Mouse (Mus musculus): ENCODE measurements at regions not wholly inside any gene's neighbourhood (a gene's known extent, or its start where the extent isn't known, plus 50 kb on each side); places are given as distances from the start of the nearest gene placed in this dataset.

DNA sequence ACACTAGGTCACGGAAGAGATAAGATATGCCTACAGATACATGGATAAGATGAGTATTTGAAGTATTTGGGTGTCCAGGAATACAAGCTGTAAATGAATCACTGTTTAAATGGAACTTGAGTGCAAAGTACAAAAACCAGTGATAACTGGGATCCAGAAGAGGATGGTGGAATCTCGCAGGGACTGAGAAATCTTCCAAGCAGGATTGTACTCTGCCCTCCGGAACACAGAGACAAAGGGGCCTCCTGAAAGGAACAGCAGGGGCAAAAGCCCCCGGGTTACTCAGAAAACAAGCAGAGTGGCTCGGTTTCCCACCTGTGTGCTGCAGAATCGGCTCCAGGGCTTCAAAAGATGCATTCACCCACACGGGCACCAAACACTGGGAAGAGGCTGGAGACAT lies 55.2 kb upstream of the Dab2 start:
- H3K27me3 ChIP-seq (replicated peaks), result no peaks in the 10 kb centered on the region
- H3K4me2 ChIP-seq (replicated peaks), result no peak overlapping the region
- H3K27ac ChIP-seq, result no peak overlapping the region
- no peaks in the 10 kb centered on the region for H3K9me3 ChIP-seq
- H3K4me1 ChIP-seq (replicated peaks), result no peaks in the 10 kb centered on the region
- no peaks in the 10 kb centered on the region for H3K36me3 ChIP-seq
- no peak overlapping the region for H3K4me3 ChIP-seq (replicated peaks)
- peak; percentile 87 for ATAC-seq
- 53% methylated on average over 7 of the region's 7 CpGs for WGBS
- H3K9ac ChIP-seq, result no peak overlapping the region

DNA sequence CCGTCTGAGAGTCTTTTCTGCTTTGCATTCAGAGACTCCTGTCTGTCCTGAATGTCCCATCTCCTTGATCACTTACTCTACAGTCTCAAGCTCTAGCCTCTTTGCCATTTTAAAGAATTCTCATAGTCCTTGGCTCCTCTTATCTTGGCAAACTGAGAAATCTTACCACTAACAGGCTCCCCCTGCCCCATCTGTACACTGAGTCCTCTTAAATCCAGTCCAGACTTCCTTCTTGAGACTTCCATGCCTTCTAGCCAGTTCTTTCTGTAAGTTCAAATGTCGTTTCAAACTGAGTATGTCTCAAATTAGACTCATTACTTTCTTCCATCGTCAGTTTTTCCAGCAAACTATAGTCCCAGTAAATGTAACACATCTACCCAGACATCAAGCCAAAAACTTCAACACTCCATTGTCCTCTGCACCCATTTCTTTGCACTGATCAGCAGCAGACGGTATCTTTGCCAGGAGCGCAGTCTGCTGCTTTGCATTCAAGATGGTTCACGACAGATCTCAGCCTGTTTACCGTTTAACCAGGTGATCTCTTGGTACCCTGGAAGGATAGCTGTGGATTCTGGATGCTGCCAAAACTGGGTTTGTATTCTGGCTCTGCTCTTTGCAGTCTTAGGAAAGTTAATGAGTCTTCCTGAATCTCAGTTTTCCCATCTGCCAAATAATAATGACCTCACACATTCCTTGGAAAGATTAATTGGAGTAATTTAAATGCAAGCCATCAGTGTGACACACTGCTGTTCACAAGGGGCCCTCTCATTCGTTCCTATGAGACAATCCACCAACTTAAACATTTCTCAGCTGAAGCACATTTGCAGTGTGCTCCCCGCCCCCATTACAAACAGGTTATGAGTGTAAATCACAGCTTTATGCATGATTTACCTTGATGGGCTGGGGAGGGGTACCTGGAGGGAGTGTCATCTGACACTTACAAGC lies 53.4 kb upstream of the Dab2 start:
- no peak overlapping the region for H3K4me2 ChIP-seq (replicated peaks)
- H3K4me1 ChIP-seq (replicated peaks), result no peaks in the 10 kb centered on the region
- H3K27me3 ChIP-seq (replicated peaks), result no peaks in the 10 kb centered on the region
- H3K4me3 ChIP-seq (replicated peaks), result no peak overlapping the region
- WGBS, result 63% methylated on average over 9 of the region's 9 CpGs
- no peak overlapping the region for H3K9ac ChIP-seq
- no peaks in the 10 kb centered on the region for H3K9me3 ChIP-seq
- H3K36me3 ChIP-seq, result no peaks in the 10 kb centered on the region
- no peak overlapping the region for H3K27ac ChIP-seq
- ATAC-seq, result no peak

DNA sequence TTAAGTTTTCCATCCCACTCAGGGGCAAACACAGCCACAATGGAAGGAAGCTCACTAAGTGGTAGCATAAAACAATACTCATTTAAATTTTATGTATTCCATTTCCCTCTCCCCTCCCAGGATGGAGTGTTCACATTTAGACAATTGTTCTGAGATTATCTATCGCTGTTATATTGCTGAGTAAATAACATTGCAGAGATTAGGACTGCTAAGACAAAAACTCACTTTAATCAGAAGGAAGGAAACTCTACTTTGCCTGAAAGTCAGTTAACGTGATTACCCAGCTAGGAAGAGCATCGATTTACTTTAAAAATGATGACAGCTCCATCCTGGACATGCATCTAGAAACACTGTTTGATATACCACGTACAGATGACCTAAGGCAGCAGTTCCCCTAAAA lies 51.1 kb upstream of the Dab2 start:
- WGBS, result 74% methylated on average over 4 of the region's 4 CpGs
- Histone ChIP-seq H3K4me1 (replicated peaks) (no peaks in the 10 kb centered on the region), H3K27me3 (replicated peaks) (no peaks in the 10 kb centered on the region)

More for the DNA sequence above, 51.1 kb upstream of the Dab2 start:
- no peak overlapping the region for H3K4me3 ChIP-seq (replicated peaks)
- H3K9me3 ChIP-seq, result no peaks in the 10 kb centered on the region
- H3K9ac ChIP-seq, result no peak overlapping the region
- no peak overlapping the region for H3K4me2 ChIP-seq (replicated peaks)
- ATAC-seq, result no peak
- H3K27ac ChIP-seq, result no peak overlapping the region
- no peaks in the 10 kb centered on the region for H3K36me3 ChIP-seq

Measured in intestine, embryonic 15.5 days (tissue).